Mouse (Mus musculus) heart, postnatal 0 days (tissue): ENCODE measurements around the gene Atp5g3.

ENCODE experiments used
- CTCF ChIP-seq: IDR thresholded peaks from 2 replicates; pipeline ENCODE4 v1.5.1; 2016; ENCODE audit warnings: antibody characterized with exemption, control low read depth, low read depth
- EP300 ChIP-seq: IDR thresholded peaks from 2 replicates; pipeline ENCODE4 v1.6.1; 2016; ENCODE audit warnings: antibody characterized with exemption, low read depth

GRCm38 (mm10) chr2:73867764-73868487, 43.2 kb downstream of the Atp5g3 start:
- TF ChIP-seq EP300 = no peak
- peak; percentile 66 for TF ChIP-seq CTCF
